Mouse (Mus musculus) embryonic fibroblast, embryonic 13.5 days (primary cell): ENCODE results near the gene Hoxb5. TPM values are rescaled to one million over a fixed set of nuclear protein-coding genes. Genes with fewer than 3 reads are reported as not detected.

ENCODE experiments used
- H3K27ac ChIP-seq: 2 replicates; pipeline ENCODE4 v1.5.1; 2012; ENCODE audit warnings: low read length, control low read depth, inconsistent platforms; ENCODE audit not compliant: insufficient read depth
- H3K4me1 ChIP-seq: 2 replicates; pipeline ENCODE4 v1.6.1; 2011; ENCODE audit warnings: low read length; ENCODE audit not compliant: control insufficient read depth, insufficient read depth
- H3K4me3 ChIP-seq: 2 replicates; pipeline ENCODE4 v1.5.1; 2011; ENCODE audit warnings: mild to moderate bottlenecking, control low read depth, low read length; ENCODE audit not compliant: insufficient read depth
- CTCF ChIP-seq: IDR thresholded peaks from 2 replicates; pipeline ENCODE4 v1.5.1; 2011; ENCODE audit warnings: mild to moderate bottlenecking, control low read depth, low read length, moderate library complexity, borderline replicate concordance; ENCODE audit not compliant: insufficient read depth
- POLR2A ChIP-seq: IDR thresholded peaks from 2 replicates; pipeline ENCODE4 v1.6.1; 2011; ENCODE audit warnings: low read depth, mild to moderate bottlenecking, control low read depth, low read length, moderate library complexity
- polyA plus RNA-seq: library from polyadenylated mRNA; stranded (reverse); fragments of >200 nt; gene quantifications from 2 replicates; pipeline ENCODE4 v1.2.4, GENCODE M21; 2011; ENCODE audit warnings: low read depth; ENCODE audit not compliant: missing spikeins, insufficient read length

Hoxb5 gene
- polyA plus RNA-seq, 1 experiment, result 4.1 TPM

DNA sequence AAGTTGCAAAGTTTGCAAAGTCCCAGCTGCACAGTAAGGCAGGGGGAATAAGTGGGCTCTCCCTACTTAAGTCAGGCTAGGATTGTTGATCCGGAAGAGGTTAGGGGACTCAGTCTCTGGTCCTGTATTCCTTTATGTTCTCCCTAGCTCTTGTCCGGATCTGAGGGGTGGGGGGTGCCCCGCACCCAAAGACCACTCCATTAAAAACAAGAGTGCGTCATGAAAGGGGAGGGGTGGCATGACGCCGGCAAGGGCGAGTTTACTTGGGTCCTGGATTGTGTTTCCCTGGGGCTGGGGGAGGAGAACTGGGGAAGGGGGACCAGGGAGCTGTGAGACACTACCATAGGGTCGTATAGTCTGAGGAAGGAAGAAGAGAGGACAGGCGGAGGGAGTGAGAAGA lies 3.4 kb upstream of the Hoxb5 start:
- H3K4me1 ChIP-seq, result no peaks in the 10 kb centered on the region
- H3K4me3 ChIP-seq, result peak overlapping the region; percentile 44
- no peak for TF ChIP-seq CTCF
- H3K27ac ChIP-seq, result peak overlapping the region; percentile 50; the same call in 1 of the 2 replicates

GRCm38 (mm10) chr11:96300354-96301063 lies 2.6 kb upstream of the Hoxb5 start:
- Histone ChIP-seq H3K4me1 (no peaks in the 10 kb centered on the region), H3K27ac (peak overlapping the region; percentile 50; the same call in 1 of the 2 replicates), H3K4me3 (peak overlapping the region; percentile 44)
- no peak for TF ChIP-seq CTCF

DNA sequence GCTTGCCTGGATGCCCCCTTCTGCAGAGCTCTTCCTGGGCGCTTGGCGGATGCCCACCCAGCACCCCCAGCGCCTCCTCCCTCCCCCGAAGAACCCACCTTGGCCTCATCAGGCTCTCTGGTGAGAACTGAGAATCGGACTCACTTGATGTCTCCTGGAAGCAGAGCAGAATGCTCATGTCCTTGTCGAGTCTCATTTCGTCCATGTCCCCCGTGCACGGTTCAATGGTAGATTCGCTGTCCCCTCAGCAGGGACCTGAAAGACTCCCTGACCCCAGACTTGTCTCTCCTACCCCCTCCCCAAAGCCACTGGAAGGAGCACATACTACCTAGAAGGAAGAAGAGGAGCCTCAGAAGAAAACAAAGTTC lies 2.1 kb upstream of the Hoxb5 start:
- no peaks in the 10 kb centered on the region for H3K4me1 ChIP-seq

GRCm38 (mm10) chr11:96301837-96302236 lies 1.3 kb upstream of the Hoxb5 start:
- H3K27ac ChIP-seq, result peak overlapping the region; percentile 46
- TF ChIP-seq POLR2A (no peak), CTCF (no peak)
- no peaks in the 10 kb centered on the region for H3K4me1 ChIP-seq
- H3K4me3 ChIP-seq, result no peak overlapping the region

More for the DNA sequence above, 2.1 kb upstream of the Hoxb5 start:
- Histone ChIP-seq H3K27ac (no peak overlapping the region), H3K4me3 (peak overlapping the region; percentile 44; the same call in 1 of the 2 replicates)
- TF ChIP-seq POLR2A (no peak), CTCF (no peak)

DNA sequence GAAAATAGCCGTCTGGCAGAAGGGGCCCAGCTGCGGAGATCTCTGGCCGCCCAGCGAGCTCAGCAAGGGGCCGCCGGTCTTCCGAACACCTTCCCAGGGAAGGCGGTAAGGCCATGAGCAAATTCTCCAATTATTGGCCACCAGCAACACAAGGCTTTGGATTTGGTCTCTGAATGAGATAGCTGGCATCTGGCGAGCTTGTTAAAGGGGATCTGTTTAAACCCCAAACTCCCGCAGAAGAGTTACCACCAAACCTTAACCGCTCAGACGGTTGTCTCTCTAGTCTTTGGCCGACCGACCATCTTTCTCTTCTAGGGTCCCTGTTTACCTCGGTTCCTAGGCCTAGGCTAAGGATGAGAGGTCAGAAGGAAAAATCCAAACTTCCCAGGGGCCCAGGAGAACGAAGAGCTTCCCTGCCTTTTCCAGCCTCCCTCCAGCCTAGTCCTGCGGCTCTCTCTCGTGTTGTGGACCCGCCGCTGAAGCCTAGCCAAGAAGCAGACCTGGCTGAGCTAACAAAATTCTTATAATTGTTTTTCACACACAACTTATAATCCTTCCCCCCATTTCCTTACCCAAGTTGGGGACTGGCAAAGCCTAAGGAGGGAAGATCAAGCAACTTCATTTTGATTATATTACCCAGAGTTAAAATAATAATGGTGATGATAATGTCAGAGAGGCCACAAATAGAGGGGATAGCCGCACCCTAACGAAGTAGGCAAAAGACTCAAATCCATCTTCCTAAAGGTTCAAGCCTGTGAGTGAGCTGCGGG lies 570 bp upstream of the Hoxb5 start:
- H3K27ac ChIP-seq, result peak overlapping the region; percentile 46
- TF ChIP-seq POLR2A (no peak), CTCF (no peak)
- no peak overlapping the region for H3K4me3 ChIP-seq
- H3K4me1 ChIP-seq, result no peaks in the 10 kb centered on the region

GRCm38 (mm10) chr11:96304381-96305195 lies 1.5 kb downstream of the Hoxb5 start:
- H3K27ac ChIP-seq, result peak overlapping the region; percentile 23; the same call in 1 of the 2 replicates
- H3K4me3 ChIP-seq, result peak overlapping the region; percentile 31
- TF ChIP-seq CTCF (no peak), POLR2A (no peak)
- no peaks in the 10 kb centered on the region for H3K4me1 ChIP-seq

DNA sequence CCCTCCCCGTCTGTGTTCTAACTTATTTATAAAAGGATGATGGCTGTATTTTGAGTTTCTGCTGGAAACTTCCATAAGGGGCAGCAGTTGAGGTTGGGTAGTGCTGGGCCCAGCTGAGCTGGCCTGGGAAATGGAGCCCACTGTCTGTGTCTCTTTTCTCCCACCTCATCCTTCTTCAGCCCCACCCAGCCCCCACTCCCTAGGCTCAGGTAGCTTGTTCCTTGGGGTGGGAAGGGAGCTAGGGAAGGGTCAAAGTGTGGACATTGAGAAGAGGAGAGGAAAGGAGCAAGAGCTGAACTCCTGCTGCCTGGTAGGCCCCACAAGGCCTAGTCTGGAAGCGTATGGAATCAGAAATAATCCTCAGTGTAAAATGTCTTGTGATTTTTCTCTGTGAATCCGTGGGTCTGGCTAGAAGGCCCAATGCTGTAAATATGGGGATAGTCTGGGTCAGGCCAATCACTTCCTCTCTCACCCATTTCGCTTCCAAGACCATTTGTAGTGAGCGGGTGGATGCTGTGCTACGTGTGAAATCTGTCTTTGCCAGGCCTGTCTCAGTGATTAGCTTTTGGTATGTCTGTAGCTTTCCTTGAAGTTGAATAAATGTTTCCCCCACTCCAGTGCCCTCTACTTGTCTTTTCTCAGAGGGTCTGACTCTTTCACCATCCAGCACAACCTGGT lies 2.5 kb downstream of the Hoxb5 start:
- Histone ChIP-seq H3K4me1 (no peaks in the 10 kb centered on the region), H3K27ac (peak overlapping the region; percentile 79), H3K4me3 (peak overlapping the region; percentile 0; the same call in 1 of the 2 replicates)
- TF ChIP-seq POLR2A (no peak), CTCF (no peak)

DNA sequence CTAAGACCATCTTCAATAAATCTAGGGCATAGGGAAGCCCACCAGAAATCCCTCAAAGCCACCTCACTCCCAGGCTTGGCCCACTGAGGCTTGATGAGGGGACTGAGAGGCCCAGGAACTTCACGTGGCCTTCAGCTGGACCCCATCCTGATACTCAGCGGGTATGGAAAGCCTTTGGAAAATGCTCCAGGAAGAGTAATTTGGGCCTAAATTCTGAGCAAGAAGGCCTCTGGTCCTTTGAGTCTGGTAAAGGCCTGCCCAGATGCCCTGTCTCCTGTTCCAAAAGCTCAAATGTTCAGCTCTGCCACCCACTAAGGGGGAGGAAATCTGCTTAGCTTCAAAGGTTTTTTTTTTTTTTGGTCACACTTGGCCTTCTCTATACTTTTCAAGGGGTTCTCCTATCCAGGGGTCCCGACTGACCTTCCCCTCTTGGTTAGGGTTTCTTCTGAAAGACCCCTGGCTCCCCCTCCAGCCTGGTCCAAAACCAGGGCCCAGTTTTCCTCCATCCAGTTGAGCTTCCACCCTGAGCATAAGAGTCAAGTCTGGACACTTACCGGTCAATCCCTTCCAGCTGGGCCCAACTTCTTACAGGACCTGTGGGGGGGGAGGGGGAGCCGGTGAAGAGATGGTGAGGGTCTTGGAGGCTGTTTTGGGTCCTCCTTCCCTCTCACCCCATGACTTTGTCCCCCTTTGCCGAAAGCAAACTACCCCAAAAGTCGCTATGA lies 3.2 kb downstream of the Hoxb5 start:
- TF ChIP-seq POLR2A (no peak), CTCF (no peak)
- Histone ChIP-seq H3K4me3 (peak overlapping the region; percentile 33), H3K27ac (peak overlapping the region; percentile 79), H3K4me1 (no peaks in the 10 kb centered on the region)

- H3K27ac ChIP-seq, result peak overlapping the region; percentile 79
- peak overlapping the region; percentile 46 for H3K4me3 ChIP-seq
- H3K4me1 ChIP-seq, result no peaks in the 10 kb centered on the region
- TF ChIP-seq CTCF (no peak), POLR2A (peak; percentile 56)
Measured at GRCm38 (mm10) chr11:96306908-96307269, 3.8 kb downstream of the Hoxb5 start.
